ENCODE assay signal across 8 mouse cellular contexts in genomic region chr15:103272419-103273279, GRCm38 (mm10). TPM values are rescaled to one million over a fixed set of nuclear protein-coding genes. Genes with fewer than 3 reads are reported as not detected.
A peak's percentile ranks its signal among the peaks of the same experiment; 100 is the strongest.
DNase-seq lines count a peak whose midpoint lies in the region; ATAC-seq and TF ChIP-seq lines count a peak whose summit lies in the region.

Copz1 (plus strand) TSS chr15:103272714.

- peaks cover 8% of the 10 kb centered on the region; the same call in 1 of the 2 replicates for H3K4me1 ChIP-seq in hindbrain, postnatal 0 days (ENCODE audit: insufficient read depth, low read length)

- H3K4me2 ChIP-seq in hindbrain, postnatal 0 days (ENCODE audit: low read depth, low read length), result peak within 1 kb of the TSS; percentile 74

- WGBS in hindbrain, postnatal 0 days, result under 1% methylated on average over 38 of the region's 38 CpGs

- peak; percentile 29; the same call in 1 of the 2 replicates for TF ChIP-seq CTCF in gastrocnemius, adult 2 months (IDR thresholded peaks at IDR 0.05)
- TF ChIP-seq CTCF in hindbrain, postnatal 0 days (IDR thresholded peaks at IDR 0.05; ENCODE audit: low read depth), result peak; percentile 51
- TF ChIP-seq CTCF in left cerebral cortex, adult 2 months (IDR thresholded peaks at IDR 0.05), result peak; percentile 6; the same call in 1 of the 2 replicates

- peak; percentile 97 for ATAC-seq in common myeloid progenitor, adult 5-6 weeks (replicated peaks; ENCODE audit: low read depth, poor library complexity, severe bottlenecking)
- peak; percentile 100 for ATAC-seq in hindbrain, postnatal 0 days
- ATAC-seq in megakaryocyte, adult 5-6 weeks (ENCODE audit: poor library complexity, severe bottlenecking), result peak; percentile 95

- no peaks in the 10 kb centered on the region for H3K27me3 ChIP-seq in hindbrain, postnatal 0 days (ENCODE audit: insufficient read depth, low read length)

- intact Hi-C loops in gastrocnemius, adult 2 months (cut with DNase I), result no loop called here
- intact Hi-C loops in left cerebral cortex, adult 2 months (cut with DNase I), result loop anchor here (1.0 kb wide), 1 partner anchor 32 kb away; the partner anchor contains the start of gene Hnrnpa1

- H3K27ac ChIP-seq in gastrocnemius, adult 2 months, result peak within 1 kb of the TSS; percentile 92
- H3K27ac ChIP-seq in hindbrain, postnatal 0 days, result peak within 1 kb of the TSS; percentile 70
- H3K27ac ChIP-seq in left cerebral cortex, adult 2 months, result peak within 1 kb of the TSS; percentile 84

- no peaks in the 10 kb centered on the region for H3K9me3 ChIP-seq in hindbrain, postnatal 0 days (ENCODE audit: low read length)

- no peaks in the 10 kb centered on the region for H3K36me3 ChIP-seq in hindbrain, postnatal 0 days (ENCODE audit: insufficient read depth, low read length)

- peak within 1 kb of the TSS; percentile 77 for H3K9ac ChIP-seq in hindbrain, postnatal 0 days (replicated peaks; ENCODE audit: low read length)

- peak; percentile 100 for DNase-seq in ZHBTc4 (ENCODE audit: low read depth, low spot score)
- peak; percentile 97 for DNase-seq in gastrocnemius, adult 2 months
- peak; percentile 100 for DNase-seq in hindbrain, postnatal 0 days (ENCODE audit: low spot score)
- DNase-seq in left cerebral cortex, adult 2 months (ENCODE audit: extremely low spot score in 1 of 2, low spot score in 2 of 2), result peak; percentile 94 to 96
- peak; percentile 97 to 98 for DNase-seq in right cerebral cortex, adult 2 months (ENCODE audit: low spot score in 2 of 2)
- DNase-seq in urinary bladder, postnatal 14 days (ENCODE audit: low spot score), result peak; percentile 96

- H3K4me3 ChIP-seq in gastrocnemius, adult 2 months, result peak within 1 kb of the TSS; percentile 98
- peak within 1 kb of the TSS; percentile 85 for H3K4me3 ChIP-seq in hindbrain, postnatal 0 days (ENCODE audit: low read length)
- H3K4me3 ChIP-seq in left cerebral cortex, adult 2 months, result peak within 1 kb of the TSS; percentile 85

RNA-seq across cellular contexts. Expression of gene Copz1, which starts in this region (rescaled TPM):
- total RNA-seq in common myeloid progenitor, adult 5-6 weeks (2017), result 53.8 and 55.5 TPM in 2 replicates
- 10 to 100 TPM; 38.5 to 41.4 TPM for total RNA-seq in gastrocnemius, adult 2 months (2021)
- total RNA-seq in hindbrain, postnatal 0 days (2014; rRNA removed), result 149 and 155 TPM in 2 replicates
- 181 TPM in 2 replicates for polyA plus RNA-seq in hindbrain, postnatal 0 days (2015; fragmentation: Nextera tagmentation; extraction: Ambion mirVana)
- total RNA-seq in left cerebral cortex, adult 2 months (2021), result 10 to 100 TPM; 85.5 to 93.0 TPM
- 246 and 255 TPM in 2 replicates for total RNA-seq in megakaryocyte, adult 5-6 weeks (2015)
- total RNA-seq in megakaryocyte, adult 5-6 weeks (2017), result 87.7 and 93.9 TPM in 2 replicates

Comparison
In these comparisons a context has a peak if more than half of its experiments do, and no peak if none do; other contexts are left out.
1. Peak in every context shown above with its lines: DNase-seq, ATAC-seq, H3K4me3 ChIP-seq and H3K27ac ChIP-seq.